Mouse (Mus musculus) hindbrain, embryonic 16.5 days (tissue): ENCODE measurements around the gene Gm28043. TPM values are rescaled to one million over a fixed set of nuclear protein-coding genes. Genes with fewer than 3 reads are reported as not detected.
"Not testable (repeated sequence)": the region's sequence is repeated elsewhere in the genome, so short reads cannot be mapped to it uniquely, and the experiment has no call there.

Experiments used
- ATAC-seq: fragments of 200-750 bp; cut with Nextera tagmentation; 2 replicates; pipeline ENCODE4 v1.8.0; 2017; ENCODE audit warnings: moderate TSS enrichment, moderate library complexity
- H3K27ac ChIP-seq: fragments of 300-500 bp; sonication (generic); 2 replicates; pipeline ENCODE4 v1.5.1; 2014; ENCODE audit warnings: low read depth, mild to moderate bottlenecking, control low read depth, low read length, moderate library complexity
- H3K27me3 ChIP-seq: fragments of 300-500 bp; sonication (generic); replicated peaks from 2 replicates; pipeline ENCODE4 v1.6.1; 2014; ENCODE audit warnings: low read length; ENCODE audit not compliant: control insufficient read depth, insufficient read depth
- H3K36me3 ChIP-seq: fragments of 300-500 bp; sonication (generic); 2 replicates; pipeline ENCODE4 v1.6.1; 2014; ENCODE audit warnings: mild to moderate bottlenecking, low read length, moderate library complexity, mixed read lengths; ENCODE audit not compliant: control insufficient read depth, insufficient read depth
- H3K4me1 ChIP-seq: fragments of 300-500 bp; sonication (generic); 2 replicates; pipeline ENCODE4 v1.6.1; 2014; ENCODE audit warnings: low read depth, low read length; ENCODE audit not compliant: control insufficient read depth, insufficient read depth
- H3K4me2 ChIP-seq: fragments of 300-500 bp; sonication (generic); 2 replicates; pipeline ENCODE4 v1.6.1; 2014; ENCODE audit warnings: mild to moderate bottlenecking, low read length, control low read depth, moderate library complexity
- H3K4me3 ChIP-seq: fragments of 300-500 bp; sonication (generic); 2 replicates; pipeline ENCODE4 v1.5.1; 2014; ENCODE audit warnings: mild to moderate bottlenecking, low read length, control low read depth, moderate library complexity
- H3K9ac ChIP-seq: fragments of 300-500 bp; sonication (generic); 2 replicates; pipeline ENCODE4 v1.6.1; 2014; ENCODE audit warnings: low read depth, mild to moderate bottlenecking, control low read depth, low read length, moderate library complexity
- H3K9me3 ChIP-seq: fragments of 300-500 bp; sonication (generic); 2 replicates; pipeline ENCODE4 v1.6.1; 2014; ENCODE audit warnings: mild to moderate bottlenecking, low read length, moderate library complexity; ENCODE audit not compliant: control insufficient read depth
- WGBS: fragments of 180-500 bp; shearing (Covaris S2); extraction: QIAGEN DNeasy Blood & Tissue Kit; methylation state at CpG from one replicate; pipeline ENCODE4 v1.1.7; 2014; 5-methylcytosine and 5-hydroxymethylcytosine counted together
- polyA plus RNA-seq: library from polyadenylated mRNA; unstranded; fragments of >200 nt; fragmentation: Nextera tagmentation; extraction: Ambion mirVana; gene quantifications from 2 replicates; pipeline ENCODE4 v1.2.1, GENCODE M21; 2015

Gene Gm28043
- polyA plus RNA-seq, 1 experiment from 2014 or later = 2.3 TPM

DNA sequence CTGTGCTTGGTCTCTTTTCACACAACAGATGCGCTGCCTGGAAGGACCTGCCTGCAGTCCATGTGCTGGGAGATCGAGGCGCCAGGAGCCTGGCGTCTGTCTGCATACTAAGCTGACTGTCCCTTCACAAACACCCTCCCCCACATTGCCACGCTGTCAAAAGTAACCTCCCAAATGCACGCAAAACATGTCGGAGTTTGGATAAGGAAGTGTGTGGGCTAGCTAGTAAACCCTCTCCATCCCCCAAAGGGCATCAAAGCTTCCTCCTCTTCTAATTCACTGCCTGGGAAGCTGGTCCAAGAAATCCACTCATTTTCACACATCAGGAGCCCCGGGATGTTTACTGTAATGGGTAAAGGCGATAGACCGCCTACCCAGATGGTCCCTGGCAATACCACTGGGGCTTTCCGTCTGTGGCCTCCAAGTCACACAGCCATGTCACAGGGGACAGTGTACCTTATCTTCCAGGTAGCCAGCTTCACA, 95.9 kb downstream of the Gm28043 start:
- H3K9ac ChIP-seq = 0 out of 2 replicates have a peak overlapping the region, but pooled peaks have one; percentile 10
- WGBS = 58% methylated on average over 11 of the region's 11 CpGs
- H3K36me3 ChIP-seq = no peaks in the 10 kb centered on the region
- peak overlapping the region; percentile 65 for H3K27ac ChIP-seq
- peaks cover 37% of the 10 kb centered on the region for H3K4me1 ChIP-seq
- H3K9me3 ChIP-seq = no peaks in the 10 kb centered on the region
- H3K27me3 ChIP-seq = no peaks in the 10 kb centered on the region
- no peak overlapping the region; the same call in 1 of the 2 replicates for H3K4me2 ChIP-seq
- H3K4me3 ChIP-seq = no peak overlapping the region
- peak; percentile 35; the same call in 1 of the 2 replicates for ATAC-seq

GRCm38 (mm10) chr17:29711076-29711744, 96.5 kb downstream of the Gm28043 start:
- WGBS = 42% methylated on average over 19 of the region's 19 CpGs
- no peaks in the 10 kb centered on the region for H3K27me3 ChIP-seq
- peaks cover 41% of the 10 kb centered on the region for H3K4me1 ChIP-seq
- H3K4me2 ChIP-seq = no peak overlapping the region; the same call in 1 of the 2 replicates
- no peak for ATAC-seq
- H3K27ac ChIP-seq = peak overlapping the region; percentile 65
- peak overlapping the region; percentile 21; the same call in 1 of the 2 replicates for H3K9ac ChIP-seq
- H3K9me3 ChIP-seq = no peaks in the 10 kb centered on the region
- H3K4me3 ChIP-seq = no peak overlapping the region
- H3K36me3 ChIP-seq = no peaks in the 10 kb centered on the region

DNA sequence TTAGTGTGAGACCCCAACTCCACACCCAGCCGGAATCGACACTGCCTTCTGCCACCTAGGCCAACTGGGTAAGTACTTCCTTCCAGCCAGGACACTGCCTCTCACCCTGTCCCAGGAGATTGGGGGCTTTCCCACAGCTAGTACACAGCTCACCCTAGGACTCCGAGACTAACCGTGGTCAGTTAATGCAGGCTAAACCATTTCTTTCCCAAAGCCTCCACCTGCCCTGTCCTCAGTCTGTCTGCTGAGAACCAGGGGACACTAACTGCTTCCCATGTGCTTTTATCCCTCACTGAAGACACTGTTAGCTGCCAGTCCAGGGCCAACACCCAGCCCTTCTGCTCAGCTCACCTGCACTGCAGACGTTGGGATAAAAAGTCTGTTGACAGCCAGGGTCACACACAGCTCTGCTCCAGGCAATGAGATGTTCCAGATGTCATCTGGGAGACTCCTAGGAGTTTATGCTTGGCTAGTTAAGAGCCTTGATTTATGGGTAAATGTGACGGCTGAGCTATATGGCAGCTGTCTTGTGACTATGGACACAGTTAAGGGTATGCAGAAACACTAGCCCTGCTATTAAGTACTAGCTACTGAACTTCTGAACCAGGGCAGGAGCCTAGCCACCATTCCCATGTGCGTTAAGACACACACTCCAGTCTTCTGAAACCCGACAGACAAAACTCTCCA, 97.2 kb downstream of the Gm28043 start:
- Histone ChIP-seq H3K36me3 (no peaks in the 10 kb centered on the region), H3K4me3 (no peak overlapping the region), H3K27ac (peak overlapping the region; percentile 56), H3K27me3 (no peaks in the 10 kb centered on the region), H3K9me3 (no peaks in the 10 kb centered on the region), H3K4me1 (peaks cover 43% of the 10 kb centered on the region), H3K9ac (peak overlapping the region; percentile 21; the same call in 1 of the 2 replicates), H3K4me2 (no peak overlapping the region)
- WGBS = 64% methylated on average over 8 of the region's 8 CpGs
- ATAC-seq = no peak

DNA sequence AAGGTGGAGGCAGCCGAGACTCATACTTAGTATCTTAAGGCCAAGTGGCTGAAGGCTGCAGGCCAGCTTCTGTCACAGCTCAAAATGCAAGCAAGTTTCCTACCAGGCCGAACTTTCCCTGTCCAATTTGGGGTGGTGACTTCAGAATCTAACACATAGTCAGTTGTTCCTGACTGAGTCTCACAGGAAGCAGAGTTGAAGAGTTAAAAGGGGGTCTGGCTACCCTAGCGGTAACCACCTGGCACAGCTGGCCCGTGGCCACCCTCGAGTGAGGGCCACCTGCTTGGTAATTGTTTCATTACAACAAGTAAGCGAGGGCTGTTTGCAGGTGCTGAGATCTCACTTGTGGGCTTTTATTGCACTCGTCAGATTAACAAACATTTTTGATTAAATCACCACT, 97.9 kb downstream of the Gm28043 start:
- WGBS = 54% methylated on average over 7 of the region's 7 CpGs
- no peak for ATAC-seq
- Histone ChIP-seq H3K27ac (no peak overlapping the region; the same call in 1 of the 2 replicates), H3K9me3 (no peaks in the 10 kb centered on the region), H3K4me1 (peaks cover 41% of the 10 kb centered on the region), H3K27me3 (no peaks in the 10 kb centered on the region), H3K9ac (no peak overlapping the region), H3K36me3 (no peaks in the 10 kb centered on the region), H3K4me2 (no peak overlapping the region), H3K4me3 (no peak overlapping the region)

GRCm38 (mm10) chr17:29713734-29714133, 99.1 kb downstream of the Gm28043 start:
- peaks cover 37% of the 10 kb centered on the region for H3K4me1 ChIP-seq
- 95% methylated on average over 4 of the region's 4 CpGs for WGBS
- H3K4me2 ChIP-seq, H3K9me3 ChIP-seq, H3K27ac ChIP-seq, H3K4me3 ChIP-seq, ATAC-seq, H3K27me3 ChIP-seq, H3K9ac ChIP-seq, H3K36me3 ChIP-seq: not testable (repeated sequence)

DNA sequence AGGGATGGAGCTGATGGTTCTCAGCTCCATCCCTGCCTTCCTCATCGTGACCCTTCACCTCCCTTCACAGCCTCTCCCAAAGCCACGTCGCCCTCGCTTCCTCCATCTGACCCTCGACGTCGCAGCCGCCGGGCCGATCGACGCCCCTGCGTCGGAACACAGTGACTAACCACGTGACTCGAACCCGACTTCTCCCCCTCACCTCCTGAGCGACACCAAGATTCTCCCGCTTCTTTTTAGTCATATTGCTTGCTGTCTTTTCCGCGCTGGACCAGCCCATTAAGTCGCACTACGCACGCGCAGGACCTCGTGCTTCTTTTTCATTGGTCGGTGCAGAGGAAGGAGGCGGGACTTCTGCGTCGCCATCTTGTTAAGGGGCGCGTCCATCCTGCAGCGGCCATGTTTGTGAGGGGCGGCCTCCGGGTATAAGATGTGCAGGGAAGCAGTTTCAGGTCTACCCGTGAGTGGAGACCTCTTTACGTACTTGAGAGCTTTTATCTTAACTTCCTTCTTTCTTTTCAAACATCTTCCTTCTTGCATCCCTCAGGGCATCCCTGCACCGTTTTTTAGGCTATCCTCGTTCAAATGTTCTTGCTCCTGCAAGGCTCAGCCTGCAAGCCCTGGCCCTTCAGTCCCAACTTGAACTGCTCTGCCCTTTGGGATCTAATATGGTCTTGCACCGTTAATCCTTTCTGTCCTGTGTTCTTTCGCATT, 102.2 kb downstream of the Gm28043 start, which contains the start of gene Ccdc167:
Gene Ccdc167, minus strand, starts transcription at position 313 of the 714 bp plus-strand sequence.
- peak within 1 kb of the TSS; percentile 64 for H3K9ac ChIP-seq
- peaks cover 14% of the 10 kb centered on the region for H3K4me1 ChIP-seq
- ATAC-seq = peak; percentile 97
- no peaks in the 10 kb centered on the region for H3K27me3 ChIP-seq
- peak within 1 kb of the TSS; percentile 51 for H3K4me3 ChIP-seq
- 0 out of 2 replicates have a peak, but pooled peaks cover under 1% of the 10 kb centered on the region for H3K9me3 ChIP-seq
- no peaks in the 10 kb centered on the region for H3K36me3 ChIP-seq
- WGBS = 6% methylated on average over 41 of the region's 41 CpGs
- peak within 1 kb of the TSS; percentile 77 for H3K4me2 ChIP-seq
- H3K27ac ChIP-seq = peak within 1 kb of the TSS; percentile 65

DNA sequence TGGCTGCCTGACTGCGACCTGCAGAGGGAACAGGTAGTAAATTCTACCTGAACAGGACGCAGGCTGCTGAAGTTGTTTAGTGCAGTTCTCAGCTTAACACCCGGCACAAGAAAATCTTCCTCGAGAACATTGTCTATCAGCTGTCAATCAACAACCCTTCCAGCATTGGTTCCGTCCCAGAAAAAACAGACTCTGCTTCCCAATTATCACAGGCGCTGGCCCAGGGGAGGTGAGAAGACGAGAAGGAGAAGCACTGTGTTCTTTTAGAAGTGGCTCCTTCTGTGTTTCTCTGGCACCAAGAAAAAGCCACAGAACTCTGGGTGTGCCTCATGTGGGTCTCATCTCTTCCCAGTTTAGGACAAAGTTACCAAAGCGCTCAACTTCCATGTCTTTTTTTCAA, 104.0 kb downstream of the Gm28043 start:
- WGBS = 87% methylated on average over 8 of the region's 8 CpGs
- H3K9ac ChIP-seq = no peak overlapping the region
- 0 out of 2 replicates have a peak, but pooled peaks cover 2% of the 10 kb centered on the region for H3K9me3 ChIP-seq
- no peaks in the 10 kb centered on the region for H3K36me3 ChIP-seq
- ATAC-seq = no peak
- H3K4me1 ChIP-seq = peaks cover 10% of the 10 kb centered on the region
- no peak overlapping the region for H3K4me2 ChIP-seq
- no peak overlapping the region for H3K4me3 ChIP-seq
- no peak overlapping the region for H3K27ac ChIP-seq
- H3K27me3 ChIP-seq = no peaks in the 10 kb centered on the region

DNA sequence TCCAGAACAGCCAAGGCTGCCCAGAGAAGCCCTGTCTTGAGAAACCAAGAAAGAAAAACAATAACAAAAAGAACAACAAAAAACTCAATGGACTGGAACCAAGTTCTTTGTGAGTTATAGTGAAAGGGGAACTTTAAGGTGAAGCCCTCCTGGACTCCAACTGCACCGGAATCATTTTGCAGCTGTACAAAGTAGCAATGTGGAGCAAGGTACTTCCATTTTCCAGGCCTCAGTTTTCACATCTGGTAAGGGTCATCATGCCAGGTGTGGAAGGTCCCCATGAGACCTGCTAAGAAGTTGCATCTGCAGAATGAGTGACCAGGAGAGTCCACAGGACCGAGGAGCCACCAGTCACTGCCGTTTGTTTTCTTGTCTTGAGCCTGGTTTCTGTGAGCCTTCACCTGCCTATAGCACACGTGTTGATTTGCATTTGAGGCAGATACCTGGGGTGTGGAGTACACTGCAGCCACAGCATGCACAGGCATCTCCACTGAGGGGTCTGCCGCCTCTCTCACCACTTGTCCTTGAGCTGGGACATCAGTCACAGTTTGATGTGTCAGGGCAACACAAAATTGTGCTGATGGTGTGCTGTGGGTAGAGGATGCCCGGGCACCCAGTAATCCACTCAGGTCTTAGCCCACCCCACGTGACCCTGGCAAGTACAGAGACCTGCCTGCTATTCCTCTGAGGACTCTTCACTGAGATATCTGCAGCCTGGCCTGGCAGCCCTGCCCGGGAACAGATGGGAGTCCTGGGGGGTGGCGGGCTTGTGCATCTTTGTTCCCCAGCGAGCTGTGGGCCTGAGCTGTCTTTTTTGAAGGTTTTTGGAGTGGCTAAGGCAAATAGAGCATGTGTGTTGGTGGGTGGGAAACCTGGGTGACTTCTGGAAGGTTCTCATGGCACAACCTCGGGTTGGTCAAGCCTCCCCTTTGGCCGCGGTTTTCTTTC, 105.2 kb downstream of the Gm28043 start:
- Histone ChIP-seq H3K9me3 (0 out of 2 replicates have a peak, but pooled peaks cover 2% of the 10 kb centered on the region), H3K36me3 (no peaks in the 10 kb centered on the region), H3K4me2 (no peak overlapping the region), H3K27me3 (no peaks in the 10 kb centered on the region), H3K9ac (no peak overlapping the region), H3K4me3 (no peak overlapping the region), H3K27ac (no peak overlapping the region; the same call in 1 of the 2 replicates), H3K4me1 (peaks cover 16% of the 10 kb centered on the region)
- ATAC-seq = no peak
- WGBS = 69% methylated on average over 13 of the region's 13 CpGs
